Mouse (Mus musculus): ENCODE data around the gene Calb2. TPM values are rescaled to one million over a fixed set of nuclear protein-coding genes. Genes with fewer than 3 reads are reported as not detected.
A peak's percentile ranks its signal among the peaks of the same experiment; 100 is the strongest.

Gene Calb2
- polyA plus RNA-seq, 2 experiments: not detected

DNA sequence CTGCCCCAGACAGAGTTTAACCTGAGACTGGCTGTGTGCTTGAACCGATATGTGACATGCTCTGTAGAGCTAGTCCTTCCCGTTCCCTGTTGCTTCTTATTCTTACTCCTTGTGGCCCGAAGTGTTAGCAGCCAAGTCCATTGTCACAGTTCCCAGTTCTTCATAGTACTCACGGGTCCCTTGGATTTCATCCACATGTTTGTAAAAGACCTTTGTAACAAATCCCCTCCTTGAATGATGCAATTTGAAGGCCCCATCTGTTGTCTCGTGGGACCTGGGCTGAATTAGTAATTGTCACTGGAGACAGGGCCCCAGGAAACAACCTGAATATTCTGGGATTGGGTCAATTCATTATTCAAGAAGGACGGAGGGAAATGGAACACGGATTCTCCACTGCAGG is 32.5 kb downstream of the Calb2 start:
- ATAC-seq (ENCODE audit: insufficient read depth): no peak
- Histone ChIP-seq H3K9me3 (ENCODE audit: control insufficient read depth, low read length) (no peaks in the 10 kb centered on the region), H3K27me3 (ENCODE audit: control insufficient read depth, insufficient read depth, low read length) (no peaks in the 10 kb centered on the region), H3K4me2 (ENCODE audit: low read depth) (no peak overlapping the region), H3K4me1 (replicated peaks; ENCODE audit: control insufficient read depth in 2 of 2, insufficient read depth in 2 of 2, low read length in 1 of 2) (no peaks in the 10 kb centered on the region), H3K27ac (no peak overlapping the region), H3K4me3 (ENCODE audit: insufficient read depth in 1 of 2, low read depth in 2 of 2, low read length in 2 of 2) (no peak overlapping the region), H3K36me3 (replicated peaks; ENCODE audit: control insufficient read depth, insufficient read depth, low read depth) (no peaks in the 10 kb centered on the region), H3K9ac (replicated peaks) (no peak overlapping the region)
- TF ChIP-seq EP300 (IDR thresholded peaks at IDR 0.05; ENCODE audit: low read depth) (no peak), CTCF (IDR thresholded peaks at IDR 0.05; ENCODE audit: low read depth) (no peak)
- WGBS (ENCODE audit: insufficient replicate concordance): 63% methylated on average over 7 of the region's 7 CpGs
- DNase-seq (ENCODE audit: low read depth in 3 of 3, low spot score in 3 of 3): no peak

DNA sequence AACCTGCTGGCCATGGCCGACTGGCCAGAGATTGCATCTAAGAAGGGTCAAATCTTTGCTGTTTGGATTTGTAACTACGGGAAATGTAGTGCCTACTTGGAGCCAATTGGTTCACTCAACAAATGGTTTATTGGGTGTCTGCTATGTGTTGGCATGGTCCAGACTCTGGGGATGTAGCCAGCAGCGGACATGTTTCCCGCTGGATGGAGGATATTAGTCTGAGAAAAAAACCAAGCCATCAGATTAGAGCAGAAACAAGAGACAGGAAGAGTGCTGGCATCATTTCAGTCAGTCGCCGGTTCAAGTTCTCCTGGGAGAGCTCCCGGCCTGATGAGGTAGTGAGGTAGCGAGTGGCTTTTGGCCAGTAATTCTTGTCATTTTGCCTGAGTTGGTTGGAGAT is 33.8 kb downstream of the Calb2 start:
- ATAC-seq (ENCODE audit: insufficient read depth): no peak

DNA sequence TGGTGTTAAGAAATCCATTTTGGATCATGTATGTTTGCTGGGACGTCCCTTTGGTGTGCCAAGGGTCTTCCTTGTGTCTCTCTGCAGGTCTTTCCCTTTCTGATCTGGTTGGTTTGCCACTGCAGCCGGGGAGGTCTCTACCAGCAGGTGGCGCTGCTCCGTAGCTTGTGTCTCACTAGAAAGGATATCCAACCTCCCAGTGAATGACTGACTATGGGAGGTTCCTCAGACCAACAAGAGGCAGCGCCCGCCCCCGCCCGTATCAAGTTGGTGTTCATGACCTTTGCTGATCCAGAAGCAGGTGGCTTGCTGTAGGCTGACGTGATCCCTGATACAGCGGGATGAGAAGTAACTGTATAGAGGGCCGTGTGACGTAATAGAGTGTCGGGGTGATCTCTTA is 37.5 kb downstream of the Calb2 start:
- 21% methylated on average over 13 of the region's 13 CpGs for WGBS (ENCODE audit: insufficient replicate concordance)
- peak in 2 of 3 experiments; percentile 11 to 17 for DNase-seq (ENCODE audit: low read depth in 3 of 3, low spot score in 3 of 3)
- no peak overlapping the region for H3K4me3 ChIP-seq (ENCODE audit: insufficient read depth in 1 of 2, low read depth in 2 of 2, low read length in 2 of 2)
- H3K4me1 ChIP-seq (replicated peaks; ENCODE audit: control insufficient read depth in 2 of 2, insufficient read depth in 2 of 2, low read length in 1 of 2): no peaks in the 10 kb centered on the region
- H3K4me2 ChIP-seq (ENCODE audit: low read depth): no peak overlapping the region
- no peaks in the 10 kb centered on the region for H3K36me3 ChIP-seq (replicated peaks; ENCODE audit: control insufficient read depth, insufficient read depth, low read depth)
- H3K9me3 ChIP-seq (ENCODE audit: control insufficient read depth, low read length): no peaks in the 10 kb centered on the region
- peak; percentile 81 for TF ChIP-seq CTCF (IDR thresholded peaks at IDR 0.05; ENCODE audit: low read depth)
- no peak for TF ChIP-seq EP300 (IDR thresholded peaks at IDR 0.05; ENCODE audit: low read depth)
- no peak overlapping the region for H3K27ac ChIP-seq
- no peaks in the 10 kb centered on the region for H3K27me3 ChIP-seq (ENCODE audit: control insufficient read depth, insufficient read depth, low read length)
- no peak for ATAC-seq (ENCODE audit: insufficient read depth)
- H3K9ac ChIP-seq (replicated peaks): no peak overlapping the region

More for the DNA sequence above, 33.8 kb downstream of the Calb2 start:
- Histone ChIP-seq H3K36me3 (replicated peaks; ENCODE audit: control insufficient read depth, insufficient read depth, low read depth) (no peaks in the 10 kb centered on the region), H3K27ac (no peak overlapping the region), H3K9ac (replicated peaks) (no peak overlapping the region), H3K4me1 (replicated peaks; ENCODE audit: control insufficient read depth in 2 of 2, insufficient read depth in 2 of 2, low read length in 1 of 2) (no peaks in the 10 kb centered on the region), H3K9me3 (ENCODE audit: control insufficient read depth, low read length) (no peaks in the 10 kb centered on the region), H3K4me3 (ENCODE audit: insufficient read depth in 1 of 2, low read depth in 2 of 2, low read length in 2 of 2) (no peak overlapping the region), H3K27me3 (ENCODE audit: control insufficient read depth, insufficient read depth, low read length) (no peaks in the 10 kb centered on the region), H3K4me2 (ENCODE audit: low read depth) (no peak overlapping the region)
- DNase-seq (ENCODE audit: low read depth in 3 of 3, low spot score in 3 of 3): no peak
- TF ChIP-seq EP300 (IDR thresholded peaks at IDR 0.05; ENCODE audit: low read depth) (no peak), CTCF (IDR thresholded peaks at IDR 0.05; ENCODE audit: low read depth) (no peak)
- WGBS (ENCODE audit: insufficient replicate concordance): 75% methylated on average over 8 of the region's 8 CpGs

DNA sequence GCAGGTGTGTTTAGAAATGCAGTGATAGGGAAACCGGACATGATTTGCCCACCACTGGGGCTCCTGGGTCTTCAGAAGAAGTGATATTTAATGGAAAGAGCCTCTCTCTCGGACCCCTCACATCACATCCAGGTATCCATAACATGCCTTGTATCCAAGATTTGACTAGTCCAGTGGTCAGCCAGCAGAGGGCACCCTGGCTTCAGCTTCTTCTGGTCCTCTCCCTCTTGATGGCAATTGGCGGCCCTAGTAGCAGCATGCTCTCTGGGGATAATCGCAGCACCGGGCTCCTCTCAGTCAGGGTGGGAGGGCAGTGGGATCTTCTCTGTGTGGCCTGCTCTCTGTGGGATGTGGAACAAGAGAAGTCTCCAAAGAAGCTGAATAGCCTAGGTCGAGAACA is 48.3 kb downstream of the Calb2 start:
- DNase-seq (ENCODE audit: low read depth in 3 of 3, low spot score in 3 of 3): no peak
- H3K4me3 ChIP-seq (ENCODE audit: insufficient read depth in 1 of 2, low read depth in 2 of 2, low read length in 2 of 2): no peak overlapping the region
- TF ChIP-seq CTCF (IDR thresholded peaks at IDR 0.05; ENCODE audit: low read depth): peak; percentile 43
- TF ChIP-seq EP300 (IDR thresholded peaks at IDR 0.05; ENCODE audit: low read depth): no peak
- no peaks in the 10 kb centered on the region for H3K4me1 ChIP-seq (replicated peaks; ENCODE audit: control insufficient read depth in 2 of 2, insufficient read depth in 2 of 2, low read length in 1 of 2)
- H3K9me3 ChIP-seq (ENCODE audit: control insufficient read depth, low read length): no peaks in the 10 kb centered on the region
- no peak for ATAC-seq (ENCODE audit: insufficient read depth)
- no peak overlapping the region for H3K27ac ChIP-seq
- 37% methylated on average over 6 of the region's 6 CpGs for WGBS (ENCODE audit: insufficient replicate concordance)
- H3K9ac ChIP-seq (replicated peaks): no peak overlapping the region
- H3K4me2 ChIP-seq (ENCODE audit: low read depth): no peak overlapping the region
- no peaks in the 10 kb centered on the region for H3K27me3 ChIP-seq (ENCODE audit: control insufficient read depth, insufficient read depth, low read length)
- no peaks in the 10 kb centered on the region for H3K36me3 ChIP-seq (replicated peaks; ENCODE audit: control insufficient read depth, insufficient read depth, low read depth)

DNA sequence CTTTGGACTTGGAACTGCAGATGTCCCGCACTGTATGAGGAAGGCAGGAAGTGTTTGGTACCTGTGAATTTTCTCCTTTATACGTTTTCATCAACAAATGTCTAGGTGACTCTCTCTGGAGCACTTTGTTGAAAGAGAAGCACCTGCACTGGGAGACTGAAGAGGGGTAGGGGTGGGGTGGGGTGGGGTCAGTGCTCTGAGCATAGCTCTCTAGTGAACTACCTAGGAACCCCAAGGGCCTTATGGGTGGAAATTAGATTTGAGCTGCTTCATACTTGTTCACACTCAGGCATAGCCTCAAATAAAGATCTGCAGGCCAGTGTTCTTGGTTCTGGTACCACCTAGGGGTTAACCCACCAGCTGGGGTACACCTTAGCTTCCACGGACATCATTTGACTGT is 65.4 kb downstream of the Calb2 start, which contains the start of gene Gm17720:
Gm17720 (minus strand) TSS at position 101 of the 400 bp plus-strand sequence.
- no peak for TF ChIP-seq EP300 (IDR thresholded peaks at IDR 0.05; ENCODE audit: low read depth)
- no peak for TF ChIP-seq CTCF (IDR thresholded peaks at IDR 0.05; ENCODE audit: low read depth)
- H3K4me2 ChIP-seq (ENCODE audit: low read depth): no peak within 1 kb of the TSS
- no peak within 1 kb of the TSS for H3K27ac ChIP-seq
- H3K9me3 ChIP-seq (ENCODE audit: control insufficient read depth, low read length): no peaks in the 10 kb centered on the region
- DNase-seq (ENCODE audit: low read depth in 3 of 3, low spot score in 3 of 3) (no peak), ATAC-seq (ENCODE audit: insufficient read depth) (no peak)
- 63% methylated on average over 3 of the region's 3 CpGs for WGBS (ENCODE audit: insufficient replicate concordance)
- H3K9ac ChIP-seq (replicated peaks): no peak within 1 kb of the TSS
- H3K36me3 ChIP-seq (replicated peaks; ENCODE audit: control insufficient read depth, insufficient read depth, low read depth): no peaks in the 10 kb centered on the region
- no peaks in the 10 kb centered on the region for H3K27me3 ChIP-seq (ENCODE audit: control insufficient read depth, insufficient read depth, low read length)
- H3K4me3 ChIP-seq (ENCODE audit: insufficient read depth in 1 of 2, low read depth in 2 of 2, low read length in 2 of 2): no peak within 1 kb of the TSS
- no peaks in the 10 kb centered on the region for H3K4me1 ChIP-seq (replicated peaks; ENCODE audit: control insufficient read depth in 2 of 2, insufficient read depth in 2 of 2, low read length in 1 of 2)
